Mouse (Mus musculus) liver, adult 2 months (tissue): ENCODE measurements around the gene Gcc2.

ENCODE experiments used
- CTCF ChIP-seq: fragments of 200-500 bp; IDR thresholded peaks from 2 replicates; pipeline ENCODE4 v1.5.1; 2011; ENCODE audit warnings: low read depth, low read length, control low read depth
- POLR2A ChIP-seq: fragments of 200-500 bp; IDR thresholded peaks from 2 replicates; pipeline ENCODE4 v1.6.1; 2011; ENCODE audit warnings: low read length, control low read depth; ENCODE audit not compliant: insufficient read depth; ENCODE audit errors: extremely low read depth

DNA sequence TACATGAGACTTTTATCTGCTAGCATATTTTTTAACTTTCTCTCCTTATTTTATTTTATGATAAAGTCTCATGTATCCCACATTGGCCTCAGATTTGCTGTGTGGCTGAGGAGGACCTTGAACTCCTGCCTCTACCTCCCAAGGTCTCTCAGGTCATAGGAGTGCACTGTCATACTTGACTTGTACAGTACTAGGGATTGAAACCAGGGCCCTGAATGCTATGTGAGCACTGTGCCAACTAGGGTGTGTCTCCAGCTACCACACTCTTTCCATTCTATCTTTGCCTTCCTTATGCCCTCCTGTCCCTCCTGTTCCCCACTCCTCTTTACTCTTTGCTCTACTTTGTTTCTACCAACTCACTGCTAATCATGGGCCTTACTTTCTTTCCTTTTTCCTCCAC, 75.3 kb downstream of the Gcc2 start:
- no peak for TF ChIP-seq CTCF
- TF ChIP-seq POLR2A, result no peak
